Mouse (Mus musculus) layer of hippocampus, adult 8-10 months (tissue): Measurements from ENCODE around the gene Cdkn2d. TPM values are rescaled to one million over a fixed set of nuclear protein-coding genes. Genes with fewer than 3 reads are reported as not detected.
"Not testable (repeated sequence)": the region's sequence is repeated elsewhere in the genome, so short reads cannot be mapped to it uniquely, and the experiment has no call there.

Source experiments
- DNase-seq, 2 experiments: peaks; one replicate each; pipeline ENCODE4 v3.0.0; 2022; ENCODE audit warnings: low spot score in 2 of 2
- total RNA-seq, 4 experiments: library from RNA; stranded (reverse); gene quantifications; 2 replicates each; pipeline ENCODE4 v1.2.4; 2022

The Cdkn2d gene
- total RNA-seq, 4 experiments from 2014 or later: 48.8 to 61.6 (median 55.9) TPM

- DNase-seq: no peak
Measured at GRCm38 (mm10) chr9:21275727-21276126, 15.5 kb downstream of the Cdkn2d start.

- no peak for DNase-seq
Measured at GRCm38 (mm10) chr9:21275013-21275710, 16.0 kb downstream of the Cdkn2d start.

- DNase-seq: no peak
Measured at GRCm38 (mm10) chr9:21274336-21274735, 16.9 kb downstream of the Cdkn2d start.

- DNase-seq: no peak
Measured at GRCm38 (mm10) chr9:21273520-21274228, 17.5 kb downstream of the Cdkn2d start.

GRCm38 (mm10) chr9:21273094-21273493, 18.1 kb downstream of the Cdkn2d start:
- no peak for DNase-seq

- no peak for DNase-seq
Measured at GRCm38 (mm10) chr9:21272391-21272790, 18.8 kb downstream of the Cdkn2d start.

GRCm38 (mm10) chr9:21269590-21269989, 21.6 kb downstream of the Cdkn2d start:
- not testable (repeated sequence) for DNase-seq

- no peak for DNase-seq
Measured at GRCm38 (mm10) chr9:21268305-21268704, 22.9 kb downstream of the Cdkn2d start.

GRCm38 (mm10) chr9:21266889-21267288, 24.3 kb downstream of the Cdkn2d start:
- no peak for DNase-seq

- DNase-seq: no peak
Measured at GRCm38 (mm10) chr9:21265611-21266010, 25.6 kb downstream of the Cdkn2d start.

GRCm38 (mm10) chr9:21265000-21265561, 26.1 kb downstream of the Cdkn2d start, which contains the start of gene Atg4d:
Atg4d (plus strand) TSS chr9:21265293.
- DNase-seq: peak; percentile 96 to 97

GRCm38 (mm10) chr9:21264272-21264999, 26.8 kb downstream of the Cdkn2d start:
- no peak for DNase-seq

GRCm38 (mm10) chr9:21261831-21262230, 29.4 kb downstream of the Cdkn2d start:
- no peak for DNase-seq

GRCm38 (mm10) chr9:21260491-21261040, 30.6 kb downstream of the Cdkn2d start:
- no peak for DNase-seq

- DNase-seq: not testable (repeated sequence)
Measured at GRCm38 (mm10) chr9:21256349-21256748, 34.9 kb downstream of the Cdkn2d start.

- no peak for DNase-seq
Measured at GRCm38 (mm10) chr9:21254690-21255089, 36.5 kb downstream of the Cdkn2d start.

GRCm38 (mm10) chr9:21251116-21251735, 40.0 kb downstream of the Cdkn2d start:
- DNase-seq: no peak

- no peak for DNase-seq
Measured at GRCm38 (mm10) chr9:21250509-21250908, 40.7 kb downstream of the Cdkn2d start.

- DNase-seq: no peak
Measured at GRCm38 (mm10) chr9:21249629-21250508, 41.3 kb downstream of the Cdkn2d start.

GRCm38 (mm10) chr9:21248326-21248725, 42.9 kb downstream of the Cdkn2d start, which contains the start of gene S1pr5:
S1pr5 (minus strand) TSS chr9:21248443.
- peak in 1 of 2 experiments; percentile 55 for DNase-seq
